Mouse (Mus musculus) cerebellum, adult 8-10 months (tissue): ENCODE data around the gene Acacb.

Experiments
- DNase-seq: peaks from one replicate; pipeline ENCODE4 v3.0.0; 2022

Gene Acacb

DNA sequence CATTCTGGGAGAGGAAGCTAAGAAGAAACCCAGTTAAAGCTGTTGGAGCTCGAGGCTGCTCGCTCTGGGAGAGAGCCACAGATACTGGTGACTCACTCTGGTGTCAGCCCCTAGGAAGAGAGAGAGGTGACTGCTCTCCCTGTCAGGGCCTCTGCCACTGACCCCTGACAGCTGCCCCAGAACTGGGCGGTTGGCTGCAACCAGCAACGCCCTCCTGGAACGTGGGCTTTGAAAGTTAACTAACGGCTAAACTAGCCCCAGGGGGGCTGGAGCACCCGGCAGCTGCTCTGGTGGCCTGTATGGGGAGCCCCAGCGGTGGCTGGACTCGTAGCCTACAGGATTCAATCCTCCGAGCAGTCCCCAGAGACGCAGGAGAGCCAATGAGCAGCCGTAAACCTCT lies 123.6 kb downstream of the Acacb start:
- no peak for DNase-seq

DNA sequence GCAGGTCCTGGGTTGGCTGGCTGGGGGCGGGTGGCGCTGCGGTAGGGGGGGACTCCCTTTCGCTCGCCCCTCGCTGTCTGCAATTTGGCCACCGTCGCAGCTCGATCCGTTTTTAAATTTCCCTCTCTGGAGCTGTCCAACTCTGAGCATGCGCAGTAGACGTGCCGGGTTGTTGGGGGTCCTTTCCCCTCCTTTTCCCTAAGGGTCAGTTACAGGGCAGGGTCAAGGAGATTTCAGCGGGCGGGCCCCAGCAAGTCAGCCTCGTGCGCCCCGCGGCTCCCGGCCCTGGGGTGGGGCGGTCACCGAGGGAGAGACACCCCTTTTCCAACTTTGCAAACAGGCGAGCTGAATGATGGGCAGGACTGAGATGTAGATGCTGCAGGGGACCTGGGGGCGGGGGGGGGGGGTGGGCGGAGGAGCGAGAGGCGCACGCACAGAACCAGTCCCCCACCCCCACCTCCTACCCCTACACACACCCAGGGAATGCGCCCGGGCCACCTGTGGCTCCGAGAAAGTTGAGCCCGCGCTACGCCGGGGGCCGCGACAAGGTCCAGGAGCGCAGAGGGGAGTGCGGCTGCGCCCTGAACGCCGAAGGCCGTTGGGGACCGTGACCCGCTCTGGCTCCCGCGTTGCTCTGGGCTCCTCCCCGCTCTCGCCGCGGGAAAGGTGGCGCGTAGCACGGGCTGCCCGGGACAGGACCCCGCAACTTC lies 127.5 kb downstream of the Acacb start, which contains the start of gene Foxn4:
TSS of gene Foxn4 (minus strand) at position 115 of the 710 bp plus-strand sequence.
- DNase-seq = no peak

DNA sequence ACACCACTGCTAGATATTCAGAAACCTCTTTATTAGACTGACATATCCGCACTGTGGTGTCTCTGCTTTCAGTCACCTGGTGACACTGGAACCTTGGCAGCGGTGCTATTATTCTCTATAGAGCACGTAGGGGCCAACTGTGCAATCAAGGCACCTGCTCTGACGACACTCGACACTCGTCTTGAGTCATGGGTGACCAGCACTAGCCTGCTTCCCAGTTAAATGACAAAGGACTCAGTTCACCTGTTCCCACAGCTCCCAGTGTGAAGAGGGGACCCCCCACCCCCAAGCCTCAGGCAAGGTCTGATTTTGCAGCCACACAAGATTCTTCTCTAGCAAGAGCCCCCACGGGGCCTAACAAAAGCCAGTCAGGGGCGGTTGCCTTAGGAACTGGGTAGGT lies 129.0 kb downstream of the Acacb start:
- DNase-seq = no peak

DNA sequence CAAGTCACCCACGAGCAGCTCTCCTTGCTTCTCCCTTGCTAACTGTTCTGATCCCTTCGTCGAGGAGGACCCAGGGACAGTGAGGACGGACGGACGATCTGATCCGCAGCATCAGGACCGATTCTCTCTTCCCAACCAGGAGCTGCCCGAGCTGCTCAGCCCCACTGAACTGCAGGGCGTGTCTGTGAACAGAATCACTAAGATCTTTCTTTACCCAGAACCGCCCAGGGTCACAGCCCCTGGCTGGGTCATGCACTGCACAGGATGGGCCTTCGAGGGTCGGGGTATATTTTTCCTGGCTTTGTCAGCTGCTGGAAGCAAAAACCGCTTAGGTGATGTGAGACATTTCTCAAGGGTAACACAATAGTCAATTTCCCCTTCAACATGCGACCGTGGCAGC lies 129.7 kb downstream of the Acacb start:
- no peak for DNase-seq

DNA sequence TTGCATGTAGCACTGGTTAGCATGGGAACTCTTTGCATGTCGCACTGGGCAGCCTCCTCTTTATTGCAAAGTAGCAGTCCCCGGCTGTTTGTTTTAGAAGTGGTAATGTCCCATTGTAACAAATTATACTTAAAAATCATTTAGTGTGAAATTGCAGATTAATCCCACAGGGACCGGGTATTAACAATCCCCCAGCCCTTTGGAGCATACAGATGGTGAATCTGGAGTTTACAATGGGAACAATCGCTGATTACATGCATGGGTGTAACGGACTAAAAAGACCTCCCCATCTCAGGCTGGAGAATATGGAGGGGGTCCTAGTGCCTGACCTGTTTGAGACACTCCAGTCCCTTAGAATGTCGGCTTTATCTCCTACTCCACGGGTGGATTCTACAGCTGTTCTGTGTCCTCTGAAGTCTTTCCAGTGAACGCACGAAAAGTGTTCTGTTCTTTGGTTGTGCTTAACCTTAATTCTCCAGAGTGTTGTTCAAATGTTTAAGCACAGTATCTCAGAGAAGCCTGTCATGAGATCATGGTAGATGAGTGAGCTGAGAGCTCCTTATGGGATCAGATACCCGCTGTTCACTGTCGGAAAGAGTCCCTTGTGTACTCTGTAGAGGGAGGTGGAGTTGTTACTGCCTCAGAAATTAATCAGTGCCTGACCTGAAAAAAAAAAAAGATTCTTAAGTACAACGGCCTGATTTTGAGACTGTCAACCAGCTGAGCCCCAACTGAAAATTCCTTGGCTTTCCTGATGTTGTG lies 133.2 kb downstream of the Acacb start:
- no peak for DNase-seq

DNA sequence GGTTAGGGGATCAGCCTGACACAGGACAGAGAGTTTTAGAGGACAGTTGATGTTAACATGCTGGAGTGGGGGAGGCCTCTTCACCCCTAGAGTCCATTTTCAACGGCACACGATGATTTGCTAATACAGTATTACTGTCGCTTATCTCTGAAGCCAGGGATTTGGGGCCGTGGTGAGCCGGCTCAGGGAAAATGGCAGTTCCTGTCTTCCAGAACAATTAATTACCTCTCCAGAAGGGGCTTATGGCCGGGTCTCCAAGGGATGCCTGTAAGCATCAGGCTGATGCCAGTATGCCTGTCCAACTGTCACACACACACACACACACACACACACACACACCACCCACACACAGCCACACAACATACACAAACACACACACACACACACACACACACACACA lies 136.0 kb downstream of the Acacb start:
- no peak for DNase-seq

DNA sequence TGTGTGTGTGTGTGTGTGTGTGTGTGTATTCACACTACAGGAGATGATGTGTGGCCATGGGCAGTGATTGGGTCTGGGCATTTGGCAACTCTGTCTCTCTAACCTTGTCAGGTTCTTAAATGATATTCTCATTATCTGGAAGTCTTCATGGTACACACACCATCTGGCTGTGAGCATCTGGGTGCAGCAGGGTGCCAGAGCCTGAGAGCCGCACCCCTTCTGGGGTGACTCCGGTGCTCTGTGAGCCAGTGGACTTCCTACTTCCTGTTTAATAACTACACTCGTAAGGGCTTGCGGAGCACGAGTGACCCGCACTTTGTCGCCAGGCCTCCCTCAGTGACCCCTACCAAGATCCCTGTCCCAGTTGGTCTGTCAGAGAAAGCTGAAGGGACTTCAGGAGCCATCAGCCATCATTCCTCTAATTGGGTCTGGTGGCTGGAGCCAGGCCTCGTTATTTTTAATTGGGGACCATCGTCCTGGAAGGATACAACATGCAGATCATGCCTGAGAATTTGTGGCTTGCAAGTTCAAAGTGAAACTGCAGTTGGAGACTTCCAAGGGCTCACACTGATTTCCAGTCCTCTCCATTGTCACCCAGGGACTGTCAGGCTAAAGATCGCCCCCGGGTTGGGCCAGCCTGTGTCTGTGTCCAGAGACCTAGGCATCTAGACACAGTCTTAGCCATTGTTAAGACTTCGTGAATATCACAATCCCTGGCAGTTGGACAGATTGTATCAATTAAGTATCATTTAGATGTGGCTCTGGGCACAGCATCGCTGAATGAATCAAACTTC lies 138.5 kb downstream of the Acacb start:
- DNase-seq = no peak

DNA sequence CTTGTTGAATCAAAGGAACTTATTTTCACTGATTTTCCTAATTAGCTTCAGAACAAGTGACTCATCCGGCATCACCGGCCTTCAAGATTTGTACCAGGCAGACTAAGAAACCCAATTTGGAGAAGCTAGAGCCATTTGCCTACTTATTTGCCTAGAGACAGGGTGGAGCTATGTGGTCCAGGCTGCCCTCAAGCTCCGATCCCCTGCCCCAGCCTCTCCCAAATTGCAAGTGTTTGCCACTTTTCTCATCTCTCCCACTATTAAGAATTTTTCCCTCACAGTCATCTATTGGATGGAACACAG lies 139.0 kb downstream of the Acacb start:
- DNase-seq = no peak

DNA sequence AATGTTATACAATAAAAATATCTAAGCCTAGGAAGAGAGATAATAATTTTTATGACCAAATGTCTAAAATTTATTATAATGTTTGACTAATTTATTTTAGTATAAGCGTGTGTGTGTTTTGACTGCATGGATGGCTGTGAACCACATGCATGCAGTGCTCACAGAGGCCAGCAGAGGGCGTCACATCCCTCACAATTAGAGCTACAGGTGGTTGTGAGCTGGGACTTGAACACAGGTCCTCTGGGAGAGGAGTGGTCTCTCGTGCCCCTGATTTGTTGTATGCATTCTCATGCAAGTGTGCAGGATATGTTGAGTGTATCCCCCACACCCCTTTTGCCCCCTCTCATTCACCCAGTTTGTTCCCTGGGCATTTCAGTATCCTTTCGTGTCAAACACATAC lies 139.8 kb downstream of the Acacb start:
- no peak for DNase-seq

DNA sequence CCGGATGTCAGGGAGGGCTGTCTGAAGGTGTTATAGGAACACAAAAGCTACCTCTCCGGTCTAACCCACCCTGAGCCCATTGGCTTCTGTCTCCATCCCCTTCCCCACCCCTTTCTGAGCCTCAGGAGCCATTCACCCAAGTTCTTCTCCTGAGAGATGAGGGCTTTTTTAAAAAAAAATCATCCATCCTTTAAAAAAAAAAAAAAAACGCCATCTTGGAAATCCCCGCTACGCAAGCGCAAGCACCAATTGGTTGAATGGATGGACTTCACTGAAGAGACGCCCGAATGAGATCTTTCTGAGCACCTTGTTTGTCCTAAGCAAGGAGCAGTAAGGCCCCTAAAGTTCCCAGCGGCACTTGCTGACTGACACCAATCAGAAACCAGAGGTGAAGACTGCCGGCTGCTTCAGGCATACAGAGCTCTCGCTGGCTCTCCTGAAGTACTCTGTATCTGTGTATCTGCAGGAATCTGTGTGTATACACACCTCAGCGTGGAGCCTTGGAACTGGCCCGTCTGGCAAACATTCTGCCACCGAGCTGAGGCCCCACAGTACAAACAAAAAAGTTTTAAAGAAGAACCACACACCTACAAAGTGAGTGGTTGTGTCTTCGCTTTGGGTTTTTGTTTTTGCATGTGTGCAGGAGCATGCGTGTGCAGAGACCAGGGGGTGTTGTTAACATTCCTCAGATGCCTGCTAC lies 140.7 kb downstream of the Acacb start:
- DNase-seq = no peak

DNA sequence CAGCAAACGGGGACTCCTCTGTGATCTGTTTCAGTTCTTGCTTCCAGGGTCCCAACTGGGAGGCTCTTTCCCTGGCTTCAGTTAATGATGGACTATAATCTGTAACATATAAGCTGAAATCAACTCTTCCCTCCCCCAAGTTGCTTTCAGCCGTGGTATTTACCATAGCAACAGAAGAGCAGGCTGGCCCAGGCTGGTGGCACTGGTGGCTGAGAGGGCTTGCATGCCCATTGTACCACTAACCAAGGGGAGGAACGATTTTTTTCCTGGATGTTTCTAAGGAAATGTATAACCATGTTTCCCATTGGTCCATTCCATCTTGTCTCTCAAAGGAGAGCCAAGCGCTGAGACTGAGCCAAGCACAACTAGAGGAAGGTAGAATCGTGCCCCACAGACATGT lies 142.1 kb downstream of the Acacb start:
- no peak for DNase-seq

DNA sequence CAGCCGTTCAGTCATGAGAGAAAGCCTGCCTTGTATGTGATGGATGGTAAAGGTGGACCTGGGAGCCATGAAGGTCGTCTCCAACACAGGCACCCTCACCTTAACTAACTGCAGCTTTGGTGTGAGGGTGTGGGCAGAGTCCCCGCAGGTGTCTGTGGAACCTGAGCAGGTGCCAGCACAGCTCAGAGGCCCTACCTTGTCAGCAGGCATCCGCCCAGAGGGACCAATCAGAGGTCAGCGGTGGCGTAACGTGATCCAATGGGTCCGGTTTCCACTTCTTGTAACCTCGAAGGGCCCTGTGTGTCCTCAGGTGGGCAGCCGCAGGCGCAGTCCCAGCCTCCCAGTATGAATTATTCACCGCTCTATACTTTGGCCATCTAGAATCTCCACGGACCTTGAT lies 142.5 kb downstream of the Acacb start, which contains the start of gene Myo1h:
TSS of gene Myo1h (plus strand) at position 293 of the 400 bp plus-strand sequence.
- no peak for DNase-seq

DNA sequence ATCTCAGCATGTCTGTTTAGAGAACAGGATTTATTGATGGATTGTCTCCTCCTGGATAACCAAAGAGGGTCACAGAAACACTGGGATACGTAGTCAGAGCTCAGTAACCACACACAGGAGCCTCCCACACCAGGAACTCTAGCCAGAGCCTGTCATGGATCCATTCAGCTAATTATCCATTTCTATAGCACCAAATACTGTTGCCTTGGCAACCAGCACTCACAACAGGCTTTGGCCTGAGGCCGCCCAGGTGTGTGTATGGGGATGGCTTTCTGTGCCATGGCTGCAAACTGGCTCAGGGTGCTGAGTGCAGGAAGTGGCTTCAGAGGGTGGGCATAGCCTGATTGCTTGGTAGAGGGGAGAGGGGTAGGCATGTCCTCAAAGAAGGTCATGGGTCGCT lies 143.7 kb downstream of the Acacb start:
- DNase-seq = no peak

DNA sequence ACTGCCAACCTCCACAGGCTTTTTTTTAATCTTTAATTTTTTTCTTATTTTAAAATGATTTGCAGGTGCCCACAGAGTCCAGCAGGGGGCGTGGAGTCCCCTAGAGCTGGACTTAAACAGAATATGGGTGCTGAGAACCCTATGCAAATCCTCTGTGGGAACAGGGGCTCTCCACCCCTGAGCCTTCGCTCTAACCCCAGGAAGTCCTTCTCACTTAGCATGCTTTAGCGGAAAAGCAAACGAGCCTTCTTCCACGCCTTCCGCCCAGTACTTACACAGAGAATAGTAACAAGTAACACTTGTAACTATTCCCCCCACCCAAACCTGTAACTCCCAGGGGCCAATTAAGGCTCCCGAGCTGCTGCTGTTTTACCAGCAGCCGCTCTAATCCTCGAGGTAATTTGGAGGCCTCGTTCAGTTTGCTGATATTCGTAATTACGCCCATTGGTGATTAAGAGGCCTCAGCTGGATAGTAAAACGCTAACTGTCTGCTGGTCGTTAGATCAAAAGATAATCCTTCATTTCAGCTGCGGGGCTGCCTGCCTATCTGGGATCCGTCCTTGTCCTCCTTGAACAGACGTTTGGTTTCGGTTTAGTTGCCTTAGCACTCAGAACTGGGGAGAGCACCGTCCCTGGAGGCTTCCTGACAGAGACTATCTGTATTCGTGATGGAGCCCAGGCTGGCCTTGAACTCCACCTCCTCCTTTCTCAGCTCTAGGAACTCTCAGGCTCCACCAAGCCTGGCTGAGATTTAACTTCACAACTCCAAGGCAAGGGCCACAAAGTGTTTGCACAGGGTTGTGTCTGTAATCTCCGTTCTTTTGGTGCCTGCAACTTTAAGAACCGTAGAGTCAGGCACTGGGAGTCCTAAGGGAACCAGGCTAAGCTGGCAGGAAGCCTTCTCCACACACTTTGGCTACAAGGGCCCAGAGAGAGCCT lies 150.6 kb downstream of the Acacb start:
- DNase-seq = no peak

DNA sequence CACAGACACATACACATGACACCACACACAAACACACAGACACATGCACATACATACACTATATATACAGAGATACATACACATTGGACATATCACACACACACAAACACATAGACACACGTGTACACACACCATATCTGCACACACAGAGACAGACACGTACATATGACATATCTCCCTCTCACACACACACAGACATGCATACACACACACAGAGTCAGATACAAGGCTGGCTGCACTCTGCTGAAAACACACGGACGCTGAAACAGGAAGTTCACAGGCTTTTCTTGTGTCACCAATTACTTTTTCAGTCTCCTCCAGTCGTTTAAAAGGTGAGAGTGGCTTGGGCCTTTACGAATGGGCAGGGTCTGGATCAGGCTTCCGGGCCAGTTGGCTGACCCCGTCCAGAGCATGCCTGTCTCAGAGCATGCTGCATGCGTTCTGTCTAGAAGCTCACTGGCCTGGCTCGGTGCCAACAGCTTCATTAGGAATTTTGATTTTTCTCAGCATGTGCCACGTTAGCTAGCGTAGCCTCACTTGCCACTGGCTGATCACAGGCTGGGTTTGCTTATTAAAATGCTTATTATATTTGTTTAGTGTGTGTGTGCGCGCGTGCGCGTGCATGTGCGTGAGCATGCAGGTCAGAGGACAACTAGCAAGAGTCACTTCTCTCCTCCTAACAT lies 152.0 kb downstream of the Acacb start:
- no peak for DNase-seq

DNA sequence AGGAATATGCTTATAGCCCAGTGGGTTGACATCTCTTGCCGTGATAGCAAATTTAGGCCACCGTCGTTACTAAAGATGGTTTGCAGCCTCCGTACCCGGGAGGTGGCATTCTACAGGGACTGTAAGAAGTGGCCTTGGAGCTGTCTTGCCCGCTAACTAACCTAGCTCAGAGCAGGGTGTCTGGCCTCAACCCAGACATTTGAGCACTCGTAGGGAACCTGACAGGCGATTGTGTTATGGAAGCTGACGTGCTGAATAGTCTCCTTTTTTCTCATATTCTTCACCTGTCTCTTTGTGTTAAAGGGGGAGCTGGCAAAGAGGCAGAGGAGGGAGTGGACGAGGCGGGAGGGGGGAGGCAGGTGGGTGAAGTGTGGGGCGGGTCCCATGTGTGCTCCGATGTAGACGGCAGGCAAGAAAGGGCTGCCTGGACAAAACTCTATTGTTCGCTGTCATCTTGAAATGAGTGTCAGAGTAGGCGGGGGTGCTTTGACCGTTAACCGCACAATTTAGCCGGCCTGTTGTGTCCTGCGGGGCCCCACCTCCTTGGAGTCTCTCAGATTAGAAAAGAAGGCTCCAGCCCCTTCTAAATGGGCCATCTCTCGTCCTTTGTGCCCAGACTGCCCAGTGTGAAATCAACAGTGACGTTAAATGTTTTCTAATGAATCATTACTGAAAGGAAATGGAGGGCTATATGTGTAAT lies 153.0 kb downstream of the Acacb start:
- DNase-seq = no peak

DNA sequence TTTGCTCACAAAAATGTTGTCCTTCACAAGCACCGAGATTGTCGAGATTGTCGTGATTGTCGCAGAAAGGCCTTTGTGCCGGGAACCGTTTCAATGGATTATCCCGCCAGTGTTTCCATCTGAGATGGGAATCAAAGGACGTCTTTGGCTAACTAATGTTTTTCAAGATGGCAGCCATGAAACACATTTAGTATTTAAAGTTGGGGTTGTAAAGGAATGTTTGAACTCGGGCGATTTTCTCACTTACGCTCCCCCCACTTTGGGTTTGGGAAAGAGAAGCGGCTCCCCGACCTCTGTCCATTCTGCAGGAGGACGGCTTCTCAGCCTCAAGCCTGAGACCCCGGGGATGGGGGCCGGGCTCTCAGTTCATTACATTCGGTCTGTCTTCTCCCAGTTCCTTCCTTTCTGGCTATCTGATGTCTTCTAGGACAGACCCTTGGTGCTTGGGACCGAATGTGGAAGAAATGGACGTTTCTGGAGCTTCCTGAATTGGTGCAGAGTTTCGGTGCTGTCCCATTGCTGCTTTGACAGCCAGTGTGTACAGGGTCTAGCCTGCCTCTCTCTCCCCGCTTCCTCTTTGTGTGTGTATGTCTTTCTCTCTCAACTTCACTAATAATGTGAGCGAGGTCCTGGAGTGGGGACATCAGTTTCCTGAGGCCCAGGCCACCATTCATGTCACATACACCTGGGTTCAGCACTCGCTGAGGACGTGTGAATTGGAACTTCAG lies 153.7 kb downstream of the Acacb start:
- DNase-seq = no peak
